Mouse (Mus musculus) liver, postnatal 0 days (tissue): ENCODE data around the gene Hsdl1.

Experiments used
- CTCF ChIP-seq: sonication (generic); IDR thresholded peaks from 2 replicates; pipeline ENCODE4 v1.5.1; 2016; ENCODE audit warnings: antibody characterized with exemption, low read depth
- EP300 ChIP-seq: IDR thresholded peaks from 2 replicates; pipeline ENCODE4 v1.6.1; 2016; ENCODE audit warnings: antibody characterized with exemption, low read depth, mild to moderate bottlenecking

- TF ChIP-seq CTCF: no peak
- no peak for TF ChIP-seq EP300
These were observed 17.9 kb downstream of the Hsdl1 start for GRCm38 (mm10) chr8:119557132-119557531.
